Mouse (Mus musculus) cortical plate, adult 2 months (tissue): Measurements from ENCODE around the gene Pfkfb2.

Experiments
- CTCF ChIP-seq: fragments of 200-500 bp; IDR thresholded peaks from 2 replicates; pipeline ENCODE4 v1.5.1; 2011; ENCODE audit warnings: mild to moderate bottlenecking, control low read depth, low read length; ENCODE audit not compliant: insufficient read depth; ENCODE audit errors: extremely low read depth
- POLR2A ChIP-seq: fragments of 200-500 bp; IDR thresholded peaks from 2 replicates; pipeline ENCODE4 v1.6.1; 2011; ENCODE audit warnings: mild to moderate bottlenecking, low read length, control low read depth; ENCODE audit not compliant: insufficient read depth; ENCODE audit errors: extremely low read depth

DNA sequence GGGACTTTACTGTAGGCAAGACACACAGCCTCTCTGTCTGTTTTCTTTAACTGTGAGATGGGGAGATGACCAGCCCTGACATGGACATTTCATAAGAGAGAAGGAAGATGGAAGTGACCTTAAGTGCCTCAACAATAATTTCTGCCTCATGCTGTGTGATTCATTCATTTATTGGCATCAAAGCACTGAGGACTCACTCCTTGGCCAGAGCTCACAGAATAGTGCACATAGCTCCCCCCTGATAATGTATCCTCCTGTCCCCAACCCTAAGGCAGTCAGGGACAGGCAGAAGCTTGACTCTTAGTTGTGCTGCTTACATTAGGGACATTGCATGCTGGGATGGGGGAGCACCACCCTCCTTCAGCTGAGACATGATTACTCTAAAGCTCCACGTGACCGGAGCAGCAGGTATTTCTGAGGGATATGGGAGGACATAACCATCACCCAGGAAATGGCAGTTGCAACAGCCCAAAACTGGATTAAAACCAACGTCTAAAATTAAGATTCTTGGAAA, 42.0 kb upstream of the Pfkfb2 start:
- TF ChIP-seq POLR2A (no peak), CTCF (no peak)
